8 mouse cellular contexts compared by ENCODE assay signal in the genomic region with DNA sequence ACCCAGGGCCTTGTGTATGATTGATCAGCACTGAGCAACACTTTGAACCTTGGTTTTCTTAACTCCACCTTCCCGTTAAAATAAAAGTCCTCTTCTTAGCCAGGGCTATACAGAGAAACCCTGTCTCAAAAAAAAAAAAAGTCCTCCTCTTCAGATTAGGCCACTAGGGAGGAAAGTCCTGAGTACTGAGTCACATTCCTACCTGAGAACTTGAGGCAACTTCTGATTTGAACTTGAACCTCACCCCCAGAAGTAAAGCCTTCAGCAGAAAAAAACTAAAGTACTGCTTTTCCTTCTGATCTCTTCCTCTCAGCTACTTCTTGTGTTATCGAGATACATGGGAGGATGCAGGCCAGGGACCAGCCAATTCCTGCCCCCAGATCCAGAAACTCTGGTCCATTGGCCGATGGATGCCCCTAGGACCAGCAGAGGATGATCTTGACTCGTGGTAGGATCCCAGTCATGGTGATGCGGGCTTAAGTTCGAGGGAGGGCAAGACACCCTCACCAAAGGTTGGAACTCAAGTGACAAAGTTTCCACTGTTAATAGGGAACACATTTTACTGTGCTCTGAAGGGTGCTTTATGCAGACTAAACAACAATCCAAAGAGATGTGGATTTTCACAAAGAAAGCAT. TPM values are rescaled to one million over a fixed set of nuclear protein-coding genes. Genes with fewer than 3 reads are reported as not detected.
DNase-seq lines count a peak whose midpoint lies in the region; ATAC-seq and TF ChIP-seq lines count a peak whose summit lies in the region.

No protein-coding gene starts in this region.

- H3K27me3 ChIP-seq in heart, adult 2 months (ENCODE audit: control insufficient read depth, insufficient read depth, low read length): no peaks in the 10 kb centered on the region
- peaks cover 23% of the 10 kb centered on the region for H3K27me3 ChIP-seq in E14TG2a.4 (ENCODE audit: insufficient read depth, low read length)
- no peaks in the 10 kb centered on the region for H3K27me3 ChIP-seq in forebrain, postnatal 0 days (ENCODE audit: insufficient read depth, low read length)
- no peaks in the 10 kb centered on the region for H3K27me3 ChIP-seq in liver, embryonic 16.5 days (ENCODE audit: control insufficient read depth, insufficient read depth, low read depth, low read length)

- no peak for TF ChIP-seq POLR2A in heart, adult 2 months (IDR thresholded peaks at IDR 0.05; ENCODE audit: insufficient read depth, low read depth, low read length)

- no peak for DNase-seq in heart, adult 2 months
- no peak for DNase-seq in heart, postnatal 14 days
- no peak for DNase-seq in forebrain, postnatal 0 days
- no peak for DNase-seq in frontal cortex, postnatal 36 days (ENCODE audit: low spot score in 2 of 2)
- DNase-seq in ovary, postnatal 10 days (ENCODE audit: low spot score): no peak
- DNase-seq in gastrocnemius, adult 18-20 months (ENCODE audit: low spot score): no peak

- no peaks in the 10 kb centered on the region for H3K9me3 ChIP-seq in E14TG2a.4 (ENCODE audit: low read length)
- H3K9me3 ChIP-seq in forebrain, postnatal 0 days (ENCODE audit: low read length): no peaks in the 10 kb centered on the region
- no peaks in the 10 kb centered on the region for H3K9me3 ChIP-seq in liver, embryonic 16.5 days (replicated peaks; ENCODE audit: control insufficient read depth, low read length)

- H3K4me1 ChIP-seq in heart, adult 2 months (ENCODE audit: control insufficient read depth, insufficient read depth, low read length): peaks cover 5% of the 10 kb centered on the region
- H3K4me1 ChIP-seq in E14TG2a.4 (replicated peaks; ENCODE audit: low read depth, low read length): peaks cover 74% of the 10 kb centered on the region
- peaks cover 15% of the 10 kb centered on the region for H3K4me1 ChIP-seq in forebrain, postnatal 0 days (ENCODE audit: insufficient read depth)
- H3K4me1 ChIP-seq in liver, embryonic 16.5 days (ENCODE audit: control insufficient read depth, low read depth, low read length): peaks cover 33% of the 10 kb centered on the region

- no peaks in the 10 kb centered on the region for H3K36me3 ChIP-seq in heart, adult 2 months (ENCODE audit: control insufficient read depth, insufficient read depth, low read length)
- H3K36me3 ChIP-seq in E14TG2a.4 (ENCODE audit: insufficient read depth, low read length): peaks cover 41% of the 10 kb centered on the region
- peaks cover 17% of the 10 kb centered on the region; the same call in 1 of the 2 replicates for H3K36me3 ChIP-seq in forebrain, postnatal 0 days (ENCODE audit: insufficient read depth)
- H3K36me3 ChIP-seq in liver, embryonic 16.5 days (ENCODE audit: control insufficient read depth, insufficient read depth): peaks cover 28% of the 10 kb centered on the region

- WGBS in heart, adult 2 months: 65% methylated on average over 6 of the region's 6 CpGs
- WGBS in forebrain, postnatal 0 days: 70% methylated on average over 6 of the region's 6 CpGs
- WGBS in liver, embryonic 16.5 days (ENCODE audit: insufficient replicate concordance): 65% methylated on average over 6 of the region's 6 CpGs

- intact Hi-C loops in heart, adult 2 months (cut with DNase I): no loop called here
- intact Hi-C loops in heart, postnatal 14 days (cut with DNase I): no loop called here

- peak overlapping the region; percentile 87; the same call in 1 of the 2 replicates for H3K27ac ChIP-seq in heart, adult 2 months
- H3K27ac ChIP-seq in forebrain, postnatal 0 days (ENCODE audit: low read depth, low read length): no peak overlapping the region
- H3K27ac ChIP-seq in liver, embryonic 16.5 days (ENCODE audit: low read length): no peak overlapping the region; the same call in 1 of the 2 replicates

- ATAC-seq in forebrain, postnatal 0 days: no peak
- no peak for ATAC-seq in liver, embryonic 16.5 days (ENCODE audit: low read depth)

- H3K4me3 ChIP-seq in heart, adult 2 months: peak overlapping the region; percentile 63
- peak overlapping the region; percentile 80 for H3K4me3 ChIP-seq in E14TG2a.4 (replicated peaks; ENCODE audit: low read length)
- peak overlapping the region; percentile 61 for H3K4me3 ChIP-seq in forebrain, postnatal 0 days (ENCODE audit: low read depth, low read length)
- peak overlapping the region; percentile 68 for H3K4me3 ChIP-seq in liver, embryonic 16.5 days (ENCODE audit: low read depth, low read length)

- H3K4me2 ChIP-seq in forebrain, postnatal 0 days (ENCODE audit: low read depth): peak overlapping the region; percentile 96
- H3K4me2 ChIP-seq in liver, embryonic 16.5 days (ENCODE audit: low read depth, low read length): peak overlapping the region; percentile 88

- TF ChIP-seq CTCF in heart, adult 2 months (IDR thresholded peaks at IDR 0.05): no peak
- TF ChIP-seq CTCF in E14TG2a.4 (conservative IDR thresholded peaks at IDR 0.05; ENCODE audit: low read length): no peak
- no peak for TF ChIP-seq CTCF in forebrain, postnatal 0 days (IDR thresholded peaks at IDR 0.05; ENCODE audit: low read depth)

- H3K79me2 ChIP-seq in heart, adult 2 months (replicated peaks; ENCODE audit: control insufficient read depth, insufficient read depth, low read length): no peaks in the 10 kb centered on the region

- no peak for TF ChIP-seq EP300 in heart, adult 2 months (IDR thresholded peaks at IDR 0.05; ENCODE audit: insufficient read depth, low read depth, low read length)

- no peak overlapping the region for H3K9ac ChIP-seq in heart, adult 2 months (ENCODE audit: low read depth, low read length)
- peak overlapping the region; percentile 60 for H3K9ac ChIP-seq in forebrain, postnatal 0 days
- no peak overlapping the region for H3K9ac ChIP-seq in liver, embryonic 16.5 days (ENCODE audit: low read depth, low read length)

RNA-seq across cellular contexts. Expression of gene 1700067K01Rik, which starts 2.4 kb away (rescaled TPM):
- under 1 TPM in 1 of 2 experiments, not detected in 1; 0.26 TPM for total RNA-seq in heart, adult 2 months (2021)
- polyA plus RNA-seq in heart, adult 2 months (2012; rRNA removed): 0.16 and 0.50 TPM in 2 replicates
- under 1 TPM; 0.33 to 0.80 TPM for total RNA-seq in heart, postnatal 14 days (2021)
- total RNA-seq in forebrain, postnatal 0 days (2014; rRNA removed): 0.15 and 0.81 TPM in 2 replicates
- 0.36 and 0.86 TPM in 2 replicates for polyA plus RNA-seq in forebrain, postnatal 0 days (2015; fragmentation: Nextera tagmentation; extraction: Ambion mirVana)
- polyA plus RNA-seq in liver, embryonic 16.5 days (2015; fragmentation: Nextera tagmentation; extraction: Ambion mirVana): 0.56 and 0.58 TPM in 2 replicates
- not detected for total RNA-seq in gastrocnemius, adult 18-20 months (2021)

RNA-seq across cellular contexts. Expression of gene Samd1, which starts 6.3 kb away (rescaled TPM):
- total RNA-seq in heart, adult 2 months (2021): 10 to 100 TPM; 21.6 to 29.9 TPM
- 29.7 and 32.1 TPM in 2 replicates for polyA plus RNA-seq in heart, adult 2 months (2012; rRNA removed)
- total RNA-seq in heart, postnatal 14 days (2021): 10 to 100 TPM; 28.4 to 32.3 TPM
- 116 and 117 TPM in 2 replicates for total RNA-seq in forebrain, postnatal 0 days (2014; rRNA removed)
- polyA plus RNA-seq in forebrain, postnatal 0 days (2015; fragmentation: Nextera tagmentation; extraction: Ambion mirVana): 6.7 and 6.9 TPM in 2 replicates
- 3.6 and 3.9 TPM in 2 replicates for polyA plus RNA-seq in liver, embryonic 16.5 days (2015; fragmentation: Nextera tagmentation; extraction: Ambion mirVana)
- total RNA-seq in gastrocnemius, adult 18-20 months (2021): 10 to 100 TPM; 12.3 to 16.9 TPM

RNA-seq across cellular contexts. Expression of gene 2210011C24Rik, which starts 8.2 kb away (rescaled TPM):
- 1 to 10 TPM; 2.2 to 3.7 TPM for total RNA-seq in heart, adult 2 months (2021)
- 0.64 and 1.2 TPM in 2 replicates for polyA plus RNA-seq in heart, adult 2 months (2012; rRNA removed)
- total RNA-seq in heart, postnatal 14 days (2021): 1 to 10 TPM; 1.8 to 2.3 TPM
- not detected in 2 replicates for total RNA-seq in forebrain, postnatal 0 days (2014; rRNA removed)
- polyA plus RNA-seq in forebrain, postnatal 0 days (2015; fragmentation: Nextera tagmentation; extraction: Ambion mirVana): 0.38 and 1.2 TPM in 2 replicates
- 0.13 TPM in 1 of 2 replicates, not detected in the other for polyA plus RNA-seq in liver, embryonic 16.5 days (2015; fragmentation: Nextera tagmentation; extraction: Ambion mirVana)
- 1 to 10 TPM; 2.0 to 2.4 TPM for total RNA-seq in gastrocnemius, adult 18-20 months (2021)

RNA-seq across cellular contexts. Expression of gene Palm3, which starts 17.5 kb away (rescaled TPM):
- total RNA-seq in heart, adult 2 months (2021): under 1 TPM; 0.20 to 0.26 TPM
- 0.21 TPM in 1 of 2 replicates, not detected in the other for polyA plus RNA-seq in heart, adult 2 months (2012; rRNA removed)
- under 1 TPM; 0.26 to 0.27 TPM for total RNA-seq in heart, postnatal 14 days (2021)
- 2.7 and 5.4 TPM in 2 replicates for total RNA-seq in forebrain, postnatal 0 days (2014; rRNA removed)
- polyA plus RNA-seq in forebrain, postnatal 0 days (2015; fragmentation: Nextera tagmentation; extraction: Ambion mirVana): 2.8 and 4.3 TPM in 2 replicates
- 0.15 TPM in 1 of 2 replicates, not detected in the other for polyA plus RNA-seq in liver, embryonic 16.5 days (2015; fragmentation: Nextera tagmentation; extraction: Ambion mirVana)
- under 1 TPM; 0.09 to 0.11 TPM for total RNA-seq in gastrocnemius, adult 18-20 months (2021)

RNA-seq across cellular contexts. Expression of gene Prkaca, which starts 30.9 kb away (rescaled TPM):
- 100 to 1,000 TPM; 306 to 331 TPM for total RNA-seq in heart, adult 2 months (2021)
- polyA plus RNA-seq in heart, adult 2 months (2012; rRNA removed): 239 and 333 TPM in 2 replicates
- total RNA-seq in heart, postnatal 14 days (2021): 100 to 1,000 TPM; 386 to 395 TPM
- total RNA-seq in forebrain, postnatal 0 days (2014; rRNA removed): 133 and 151 TPM in 2 replicates
- polyA plus RNA-seq in forebrain, postnatal 0 days (2015; fragmentation: Nextera tagmentation; extraction: Ambion mirVana): 172 and 215 TPM in 2 replicates
- 29.8 and 39.9 TPM in 2 replicates for polyA plus RNA-seq in liver, embryonic 16.5 days (2015; fragmentation: Nextera tagmentation; extraction: Ambion mirVana)
- total RNA-seq in gastrocnemius, adult 18-20 months (2021): 100 to 1,000 TPM; 155 to 157 TPM
